ENCODE assay signal across 14 mouse cellular contexts in the genomic region with DNA sequence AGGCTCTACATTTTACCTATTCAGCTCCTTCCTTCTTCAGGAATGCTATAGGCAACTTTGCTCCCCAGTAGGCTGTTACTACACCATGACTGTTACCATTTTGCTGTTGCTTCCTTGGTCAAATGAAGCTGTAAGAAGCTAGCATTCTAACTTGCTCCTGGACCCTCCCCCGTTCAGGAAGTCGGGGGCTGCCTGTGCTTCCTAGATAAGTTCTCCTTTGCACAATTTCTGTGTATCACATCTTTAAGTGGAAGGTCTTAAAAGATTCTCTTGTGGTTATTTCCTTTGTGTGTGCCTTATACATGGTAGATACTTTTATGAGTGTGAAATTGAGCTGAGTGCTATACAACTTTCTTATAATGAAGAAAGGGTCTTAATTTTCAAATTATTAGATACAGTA.
"Had no signal": no experiment of that assay in that cellular context is flagged by ENCODE, and none has a peak within 500 bp of the region (broad histone marks: within the 10 kb centered on the region; RNA-seq: fewer than 3 reads in every experiment).

No protein-coding gene starts in this region.

- H3K4me3 ChIP-seq: kidney, embryonic 15.5 days; limb, embryonic 15.5 days; lung, embryonic 15.5 days; midbrain, embryonic 13.5 days; myocyte; neural tube, embryonic 12.5 days had no signal

- H3K27ac ChIP-seq: kidney, embryonic 15.5 days; limb, embryonic 15.5 days; lung, embryonic 15.5 days; macrophage; midbrain, embryonic 13.5 days; neural tube, embryonic 12.5 days; stomach, postnatal 0 days had no signal

- H3K27me3 ChIP-seq: kidney, embryonic 15.5 days; limb, embryonic 15.5 days; lung, embryonic 15.5 days; midbrain, embryonic 13.5 days; neural tube, embryonic 12.5 days had no signal

- H3K9ac ChIP-seq: kidney, embryonic 15.5 days; limb, embryonic 15.5 days; lung, embryonic 15.5 days; midbrain, embryonic 13.5 days; neural tube, embryonic 12.5 days had no signal

- H3K4me1 ChIP-seq: kidney, embryonic 15.5 days; limb, embryonic 15.5 days; lung, embryonic 15.5 days; midbrain, embryonic 13.5 days; neural tube, embryonic 12.5 days had no signal

- H3K36me3 ChIP-seq: kidney, embryonic 15.5 days; limb, embryonic 15.5 days; lung, embryonic 15.5 days; midbrain, embryonic 13.5 days; neural tube, embryonic 12.5 days had no signal

- H3K9me3 ChIP-seq: kidney, embryonic 15.5 days; limb, embryonic 15.5 days; lung, embryonic 15.5 days; midbrain, embryonic 13.5 days; neural tube, embryonic 12.5 days had no signal

- H3K4me2 ChIP-seq: kidney, embryonic 15.5 days; limb, embryonic 15.5 days; lung, embryonic 15.5 days; midbrain, embryonic 13.5 days; neural tube, embryonic 12.5 days had no signal

- ATAC-seq: midbrain, embryonic 13.5 days had no signal

- DNase-seq: kidney, adult 2 months; kidney, postnatal 14 days; layer of hippocampus, adult 9-11 months; layer of hippocampus, postnatal 36 days; lung, postnatal 14 days; thymus, postnatal 4 days had no signal
